Mouse (Mus musculus) C2C12 (cell line): ENCODE measurements at regions not wholly inside any gene's neighbourhood (a gene's known extent, or its start where the extent isn't known, plus 50 kb on each side); places are given as distances from the start of the nearest gene placed in this dataset.

Experiments used
- CTCF ChIP-seq: IDR thresholded peaks from one replicate; pipeline ENCODE4 v1.5.1; 2011; ENCODE audit not compliant: control insufficient read depth, insufficient read depth, insufficient read length
- FOSL1 ChIP-seq: IDR thresholded peaks from one replicate; pipeline ENCODE4 v1.8.0; 2011; ENCODE audit warnings: mild to moderate bottlenecking, low read length; ENCODE audit not compliant: poor library complexity, insufficient read depth, severe bottlenecking
- USF1 ChIP-seq: IDR thresholded peaks from one replicate; pipeline ENCODE4 v1.6.1; 2011; ENCODE audit warnings: low read depth, mild to moderate bottlenecking, control low read depth, moderate library complexity

DNA sequence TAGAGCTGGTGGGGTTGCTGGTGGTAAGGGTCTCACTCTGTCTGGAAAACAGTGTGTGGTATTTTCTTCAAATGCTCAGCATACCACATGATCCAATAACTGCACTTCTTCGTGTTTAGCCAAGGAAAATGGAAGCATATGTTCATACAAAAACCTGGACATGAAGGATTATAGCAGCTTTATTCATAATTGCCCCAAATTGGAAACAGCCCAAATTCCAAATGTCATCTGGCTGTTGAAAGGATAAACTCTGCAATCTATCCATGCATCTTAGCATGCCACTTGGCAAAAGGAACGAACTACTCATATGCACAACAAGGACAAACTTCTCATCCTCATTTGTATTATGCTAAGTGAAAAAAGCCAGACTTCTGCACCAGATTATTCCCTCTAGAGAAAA is 53.5 kb upstream of the Mboat1 start:
- TF ChIP-seq FOSL1, result no peak
- no peak for TF ChIP-seq CTCF
- no peak for TF ChIP-seq USF1
